Mouse (Mus musculus): ENCODE results near the gene Lrrc2. TPM values are rescaled to one million over a fixed set of nuclear protein-coding genes. Genes with fewer than 3 reads are reported as not detected.

The Lrrc2 gene
- not detected for polyA plus RNA-seq (2015; fragmentation: Illumina TruSeq; extraction: RNeasy Lipid Tissue Mini Kit (QIAGEN cat#74804); ENCODE audit: insufficient read depth, low read depth, low replicate concordance)

DNA sequence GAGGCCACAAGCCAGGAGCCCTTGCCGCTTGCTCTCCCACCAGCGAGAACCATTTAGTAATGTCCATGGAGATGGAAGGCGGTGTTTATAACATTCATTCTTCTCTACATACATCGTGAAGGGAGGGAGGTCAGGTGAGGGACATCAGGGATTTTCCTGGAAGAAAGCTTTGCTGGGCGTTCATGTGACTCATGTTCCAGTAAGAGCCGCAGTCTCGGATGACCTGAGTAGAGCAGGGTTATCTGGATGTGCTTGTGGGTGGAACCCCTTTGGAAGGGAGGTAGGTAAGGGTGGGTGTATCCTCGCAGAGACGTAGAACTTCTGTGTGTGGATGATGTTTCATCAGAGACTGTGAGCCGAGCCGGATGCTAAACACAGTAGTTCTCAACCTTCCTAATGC, at the start of gene Lrrc2:
TSS of gene Lrrc2 (plus strand) at position 149 of the 400 bp plus-strand sequence.

DNA sequence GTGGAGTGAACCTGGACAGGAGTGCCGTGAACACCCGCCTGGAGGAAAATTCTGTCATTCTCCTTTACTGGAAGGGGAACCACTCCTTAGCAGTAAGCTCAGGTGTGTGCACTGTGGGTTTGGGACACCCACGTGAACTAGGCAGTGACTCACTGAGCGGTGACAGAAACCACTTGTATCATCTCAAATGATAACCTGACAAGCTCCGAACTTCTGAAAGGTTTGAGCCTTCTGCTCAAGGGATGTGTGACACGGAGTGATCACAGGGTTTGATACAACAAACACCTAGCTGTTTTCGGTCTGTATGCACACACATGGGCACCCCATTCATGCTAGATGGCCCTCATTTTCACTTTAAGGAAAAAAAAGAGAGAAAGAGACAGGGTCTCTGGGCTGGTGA, 34.6 kb upstream of the Lrrc2 start, which contains the start of gene Fam240a:
TSS of gene Fam240a (minus strand) at position 76 of the 400 bp plus-strand sequence.

DNA sequence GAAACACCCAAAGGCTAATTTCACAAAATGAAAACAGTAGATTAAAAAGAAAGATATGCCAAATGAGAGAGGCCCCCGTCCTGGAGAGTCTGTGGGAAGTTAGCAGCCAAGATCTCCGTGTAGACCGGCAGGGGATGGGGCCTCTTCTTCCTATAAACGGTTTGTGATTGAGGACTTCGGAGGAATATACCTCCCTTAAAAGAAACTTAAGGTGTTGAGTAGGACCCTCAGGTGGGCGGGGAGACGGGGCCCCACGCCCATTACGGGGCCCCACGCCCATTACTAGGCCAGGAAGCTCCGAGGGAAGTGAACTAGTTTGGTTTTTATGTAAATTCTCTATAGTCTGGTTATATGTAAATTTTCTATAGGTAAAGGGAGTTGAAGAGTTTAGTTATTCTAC, 5.4 kb upstream of the Lrrc2 start, which contains the start of gene Tdgf1:
TSS of gene Tdgf1 (minus strand) at position 233 of the 400 bp plus-strand sequence.

DNA sequence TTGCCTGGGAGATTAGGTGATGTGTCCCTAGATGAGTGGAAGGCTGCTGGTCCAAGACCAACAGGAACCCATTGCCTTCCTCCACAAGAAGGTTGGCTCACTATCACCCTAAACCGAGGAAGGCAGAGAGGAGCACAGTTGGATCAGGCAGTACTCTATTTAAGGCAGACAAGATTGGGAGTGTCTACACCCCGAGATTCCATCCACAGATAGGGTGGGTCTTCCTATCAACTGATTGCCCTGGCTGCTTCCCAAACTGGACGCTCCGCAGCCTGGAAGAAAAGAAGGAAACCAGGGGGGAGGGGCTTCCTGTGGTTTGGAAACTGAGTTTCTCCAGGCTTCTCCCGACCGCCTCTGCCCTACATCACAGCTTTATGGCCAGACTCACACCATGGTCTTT, 38.9 kb downstream of the Lrrc2 start, which contains the start of gene Rtp3:
TSS of gene Rtp3 (minus strand) at position 380 of the 400 bp plus-strand sequence.

DNA sequence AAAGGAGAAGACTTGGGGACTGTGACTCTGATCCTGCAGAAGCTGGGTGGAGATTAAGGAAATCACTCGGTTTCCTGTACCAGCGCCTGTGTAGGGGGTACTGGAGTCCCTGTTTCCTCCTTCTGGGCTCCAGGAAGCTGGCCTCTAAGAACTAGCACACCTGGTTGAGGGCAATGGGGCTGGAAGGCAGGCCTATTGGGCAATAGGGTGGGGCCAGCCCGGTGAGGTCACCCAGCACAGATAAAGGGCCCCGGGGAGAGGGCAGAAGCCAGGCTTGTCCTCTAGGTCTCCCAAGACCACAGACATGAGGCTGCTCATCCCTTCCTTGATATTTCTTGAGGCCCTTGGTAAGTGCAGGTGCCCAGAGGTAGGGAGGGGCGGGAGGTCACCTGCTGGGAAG, 67.7 kb downstream of the Lrrc2 start, which contains the start of gene Ltf:
TSS of gene Ltf (plus strand) at position 250 of the 400 bp plus-strand sequence.

Other genes with a start within 250 kb of the Lrrc2 start
- gene Myl3, start 209.7 kb upstream of the Lrrc2 start, polyA plus RNA-seq (2015; fragmentation: Illumina TruSeq; extraction: RNeasy Lipid Tissue Mini Kit (QIAGEN cat#74804); ENCODE audit: insufficient read depth, low read depth, low replicate concordance): not detected
- gene Pth1r, start 204.4 kb upstream of the Lrrc2 start, polyA plus RNA-seq (2015; fragmentation: Illumina TruSeq; extraction: RNeasy Lipid Tissue Mini Kit (QIAGEN cat#74804); ENCODE audit: insufficient read depth, low read depth, low replicate concordance): 1.5 TPM
- not detected for gene Prss42, start 153.4 kb upstream of the Lrrc2 start, polyA plus RNA-seq (2015; fragmentation: Illumina TruSeq; extraction: RNeasy Lipid Tissue Mini Kit (QIAGEN cat#74804); ENCODE audit: insufficient read depth, low read depth, low replicate concordance)
- gene Prss44, start 137.6 kb upstream of the Lrrc2 start, polyA plus RNA-seq (2015; fragmentation: Illumina TruSeq; extraction: RNeasy Lipid Tissue Mini Kit (QIAGEN cat#74804); ENCODE audit: insufficient read depth, low read depth, low replicate concordance): not detected
- not detected for gene Prss43, start 124.9 kb upstream of the Lrrc2 start, polyA plus RNA-seq (2015; fragmentation: Illumina TruSeq; extraction: RNeasy Lipid Tissue Mini Kit (QIAGEN cat#74804); ENCODE audit: insufficient read depth, low read depth, low replicate concordance)
- gene Prss45, start 117.0 kb upstream of the Lrrc2 start, polyA plus RNA-seq (2015; fragmentation: Illumina TruSeq; extraction: RNeasy Lipid Tissue Mini Kit (QIAGEN cat#74804); ENCODE audit: insufficient read depth, low read depth, low replicate concordance): not detected
- not detected for gene Prss46, start 107.0 kb upstream of the Lrrc2 start, polyA plus RNA-seq (2015; fragmentation: Illumina TruSeq; extraction: RNeasy Lipid Tissue Mini Kit (QIAGEN cat#74804); ENCODE audit: insufficient read depth, low read depth, low replicate concordance)
- not detected for gene Prss50, start 93.6 kb upstream of the Lrrc2 start, polyA plus RNA-seq (2015; fragmentation: Illumina TruSeq; extraction: RNeasy Lipid Tissue Mini Kit (QIAGEN cat#74804); ENCODE audit: insufficient read depth, low read depth, low replicate concordance)
- gene Als2cl, start 71.7 kb upstream of the Lrrc2 start, polyA plus RNA-seq (2015; fragmentation: Illumina TruSeq; extraction: RNeasy Lipid Tissue Mini Kit (QIAGEN cat#74804); ENCODE audit: insufficient read depth, low read depth, low replicate concordance): 16.5 TPM
- 2.2 TPM for gene Tmie, start 71.4 kb upstream of the Lrrc2 start, polyA plus RNA-seq (2015; fragmentation: Illumina TruSeq; extraction: RNeasy Lipid Tissue Mini Kit (QIAGEN cat#74804); ENCODE audit: insufficient read depth, low read depth, low replicate concordance)
- gene Fam240a, start 34.7 kb upstream of the Lrrc2 start, polyA plus RNA-seq (2015; fragmentation: Illumina TruSeq; extraction: RNeasy Lipid Tissue Mini Kit (QIAGEN cat#74804); ENCODE audit: insufficient read depth, low read depth, low replicate concordance): not detected
- gene Tdgf1, start 5.4 kb upstream of the Lrrc2 start, polyA plus RNA-seq (2015; fragmentation: Illumina TruSeq; extraction: RNeasy Lipid Tissue Mini Kit (QIAGEN cat#74804); ENCODE audit: insufficient read depth, low read depth, low replicate concordance): not detected
- 4.7 TPM for gene Rtp3, start 39.0 kb downstream of the Lrrc2 start, polyA plus RNA-seq (2015; fragmentation: Illumina TruSeq; extraction: RNeasy Lipid Tissue Mini Kit (QIAGEN cat#74804); ENCODE audit: insufficient read depth, low read depth, low replicate concordance)
- gene Ltf, start 67.7 kb downstream of the Lrrc2 start, polyA plus RNA-seq (2015; fragmentation: Illumina TruSeq; extraction: RNeasy Lipid Tissue Mini Kit (QIAGEN cat#74804); ENCODE audit: insufficient read depth, low read depth, low replicate concordance): not detected
- gene Ccrl2, start 106.0 kb downstream of the Lrrc2 start, polyA plus RNA-seq (2015; fragmentation: Illumina TruSeq; extraction: RNeasy Lipid Tissue Mini Kit (QIAGEN cat#74804); ENCODE audit: insufficient read depth, low read depth, low replicate concordance): 5.2 TPM
- 12.1 TPM for gene Lrrfip2, start 166.0 kb downstream of the Lrrc2 start, polyA plus RNA-seq (2015; fragmentation: Illumina TruSeq; extraction: RNeasy Lipid Tissue Mini Kit (QIAGEN cat#74804); ENCODE audit: insufficient read depth, low read depth, low replicate concordance)

Measured in pancreas, adult 10 weeks (tissue).